Mouse (Mus musculus): ENCODE measurements at regions not wholly inside any gene's neighbourhood (a gene's known extent, or its start where the extent isn't known, plus 50 kb on each side); places are given as distances from the start of the nearest gene placed in this dataset.

GRCm38 (mm10) chr10:97778531-97778930, 52.0 kb upstream of the C030005K15Rik start:
- no peak for DNase-seq (ENCODE audit: low spot score in 2 of 2)

- DNase-seq (ENCODE audit: low spot score in 2 of 2) = no peak
Observed at GRCm38 (mm10) chr10:97779335-97779734, 52.8 kb upstream of the C030005K15Rik start.

- peak in 1 of 2 experiments; percentile 6 for DNase-seq (ENCODE audit: low spot score in 2 of 2)
Observed at GRCm38 (mm10) chr10:97793804-97794203, 67.2 kb upstream of the C030005K15Rik start.

- DNase-seq (ENCODE audit: low spot score in 2 of 2) = peak; percentile 30 to 58
Observed at GRCm38 (mm10) chr10:97801448-97802265, 75.1 kb upstream of the C030005K15Rik start.

GRCm38 (mm10) chr10:97807947-97808346, 81.4 kb upstream of the C030005K15Rik start:
- DNase-seq (ENCODE audit: low spot score in 2 of 2) = no peak

- peak in 1 of 2 experiments; percentile 39 for DNase-seq (ENCODE audit: low spot score in 2 of 2)
Observed at GRCm38 (mm10) chr10:97842574-97842973, 116.0 kb upstream of the C030005K15Rik start.

- DNase-seq (ENCODE audit: low spot score in 2 of 2) = peak in 1 of 2 experiments; percentile 31
Observed at GRCm38 (mm10) chr10:97851487-97851886, 124.9 kb upstream of the C030005K15Rik start.

GRCm38 (mm10) chr10:97877088-97877487, 150.5 kb upstream of the C030005K15Rik start:
- DNase-seq (ENCODE audit: low spot score in 2 of 2) = no peak

GRCm38 (mm10) chr10:97886049-97886448, 159.5 kb upstream of the C030005K15Rik start:
- DNase-seq (ENCODE audit: low spot score in 2 of 2) = peak in 1 of 2 experiments; percentile 6

GRCm38 (mm10) chr10:97905793-97906192, 179.2 kb upstream of the C030005K15Rik start:
- DNase-seq (ENCODE audit: low spot score in 2 of 2) = no peak

GRCm38 (mm10) chr10:97925568-97925967, 199.0 kb upstream of the C030005K15Rik start:
- no peak for DNase-seq (ENCODE audit: low spot score in 2 of 2)

GRCm38 (mm10) chr10:97940345-97940744, 213.8 kb upstream of the C030005K15Rik start:
- peak; percentile 40 to 53 for DNase-seq (ENCODE audit: low spot score in 2 of 2)

- no peak for DNase-seq (ENCODE audit: low spot score in 2 of 2)
Observed at GRCm38 (mm10) chr10:97965881-97966280, 239.3 kb upstream of the C030005K15Rik start.

GRCm38 (mm10) chr10:97966931-97967330, 240.4 kb upstream of the C030005K15Rik start:
- DNase-seq (ENCODE audit: low spot score in 2 of 2) = peak in 1 of 2 experiments; percentile 4

GRCm38 (mm10) chr10:98007037-98007436, 280.5 kb upstream of the C030005K15Rik start:
- DNase-seq (ENCODE audit: low spot score in 2 of 2) = peak; percentile 2 to 15

GRCm38 (mm10) chr10:98008355-98008754, 281.8 kb upstream of the C030005K15Rik start:
- no peak for DNase-seq (ENCODE audit: low spot score in 2 of 2)

GRCm38 (mm10) chr10:98012916-98013315, 286.4 kb upstream of the C030005K15Rik start:
- DNase-seq (ENCODE audit: low spot score in 2 of 2) = no peak

- DNase-seq (ENCODE audit: low spot score in 2 of 2) = no peak
Observed at GRCm38 (mm10) chr10:98014985-98015902, 288.7 kb upstream of the C030005K15Rik start.

- no peak for DNase-seq (ENCODE audit: low spot score in 2 of 2)
Observed at GRCm38 (mm10) chr10:98016596-98017304, 290.2 kb upstream of the C030005K15Rik start.

GRCm38 (mm10) chr10:98029124-98029523, 302.6 kb upstream of the C030005K15Rik start:
- no peak for DNase-seq (ENCODE audit: low spot score in 2 of 2)

GRCm38 (mm10) chr10:98029621-98030020, 303.1 kb upstream of the C030005K15Rik start:
- DNase-seq (ENCODE audit: low spot score in 2 of 2) = no peak

- DNase-seq (ENCODE audit: low spot score in 2 of 2) = no peak
Observed at GRCm38 (mm10) chr10:98032661-98033060, 306.1 kb upstream of the C030005K15Rik start.

Measured in frontal cortex, postnatal 36 days (tissue).